Mouse (Mus musculus) embryo, embryonic 10.5 days (tissue): ENCODE results near the gene Casc4.
A peak's percentile ranks its signal among the peaks of the same experiment; 100 is the strongest.

Experiments
- DNase-seq: peaks from one replicate; pipeline ENCODE4 v3.0.0-alpha.2; 2015; ENCODE audit warnings: low spot score

The Casc4 gene

DNA sequence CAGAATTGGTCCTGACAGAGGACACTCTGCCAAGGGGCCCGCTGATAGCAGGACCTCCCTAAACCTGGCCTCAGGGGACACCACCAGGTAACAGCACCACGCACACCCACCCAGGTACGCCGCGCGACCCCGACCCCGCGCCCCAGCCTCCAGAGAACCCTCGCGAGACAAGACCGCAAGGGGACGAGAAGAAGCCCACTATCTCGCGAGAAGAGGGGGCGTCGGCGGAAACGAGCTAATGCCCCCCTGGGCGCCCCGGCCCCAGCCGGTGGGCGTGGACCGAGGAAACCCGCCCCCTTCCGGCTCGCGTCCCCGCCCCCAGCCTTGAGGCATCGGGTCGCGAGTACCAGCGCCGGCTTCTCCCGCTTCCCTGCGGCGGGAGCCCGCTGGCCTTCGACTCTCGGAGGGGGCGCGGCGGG lies at the start of gene Casc4:
Gene Casc4, plus strand, starts transcription at position 339 of the 419 bp plus-strand sequence.
- peak; percentile 97 for DNase-seq

DNA sequence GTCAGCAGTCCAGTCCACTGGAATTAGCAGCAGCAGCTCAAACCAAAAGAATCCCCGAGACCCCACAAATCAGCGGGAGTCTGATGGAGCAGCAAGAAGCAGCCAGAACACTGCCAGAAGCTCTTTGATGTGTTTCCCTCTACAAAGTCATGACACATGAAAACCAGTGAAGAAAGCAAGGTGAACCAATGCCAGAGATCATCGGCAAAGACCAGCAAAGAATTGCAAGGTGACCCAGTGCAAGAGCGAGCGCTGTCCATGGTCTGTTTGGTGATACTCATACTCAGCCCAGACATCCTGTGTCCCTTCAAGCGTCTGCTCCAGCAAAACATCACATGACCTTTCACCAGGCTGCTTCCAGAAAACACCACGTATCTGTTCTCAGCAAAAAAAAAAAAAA lies 45.0 kb upstream of the Casc4 start:
- DNase-seq = no peak

DNA sequence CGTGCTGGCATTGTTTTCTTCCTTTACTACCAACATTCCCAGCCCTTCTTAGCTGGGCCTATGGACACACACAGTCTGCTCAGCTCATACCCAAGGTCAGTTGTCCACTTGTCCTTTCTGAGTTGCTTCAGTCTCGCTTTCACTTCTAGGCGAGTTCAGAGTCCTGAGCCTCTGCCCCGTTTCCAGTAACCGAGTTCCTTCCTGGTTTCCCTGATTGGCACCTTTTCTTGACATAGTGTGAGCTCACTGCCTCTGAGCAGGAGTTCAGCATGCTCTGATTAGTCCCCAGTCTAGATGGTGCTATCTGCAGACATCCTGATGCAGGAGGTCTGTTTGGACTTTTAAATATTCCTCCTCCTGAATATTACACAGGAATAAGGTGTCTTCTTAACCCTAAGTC lies 42.1 kb upstream of the Casc4 start:
- DNase-seq = no peak

DNA sequence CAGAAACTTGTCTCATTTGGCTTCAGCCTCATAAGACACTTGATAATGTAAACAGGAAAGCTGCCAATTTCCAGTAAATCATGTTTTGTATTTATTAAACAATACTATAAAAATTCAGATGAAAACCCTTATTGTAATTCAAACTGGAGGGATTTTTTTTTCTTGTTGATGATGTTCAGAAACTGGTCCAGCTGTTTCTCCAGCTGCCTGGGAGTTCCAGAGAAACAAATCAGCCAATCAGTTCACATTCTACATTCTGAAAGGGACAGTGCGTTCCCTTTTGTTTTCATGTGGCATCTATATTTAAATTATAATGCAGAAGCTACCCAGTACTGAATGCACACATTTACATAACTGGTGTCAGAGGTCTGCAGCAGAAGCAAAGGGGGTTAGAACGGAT lies 40.6 kb upstream of the Casc4 start:
- no peak for DNase-seq

DNA sequence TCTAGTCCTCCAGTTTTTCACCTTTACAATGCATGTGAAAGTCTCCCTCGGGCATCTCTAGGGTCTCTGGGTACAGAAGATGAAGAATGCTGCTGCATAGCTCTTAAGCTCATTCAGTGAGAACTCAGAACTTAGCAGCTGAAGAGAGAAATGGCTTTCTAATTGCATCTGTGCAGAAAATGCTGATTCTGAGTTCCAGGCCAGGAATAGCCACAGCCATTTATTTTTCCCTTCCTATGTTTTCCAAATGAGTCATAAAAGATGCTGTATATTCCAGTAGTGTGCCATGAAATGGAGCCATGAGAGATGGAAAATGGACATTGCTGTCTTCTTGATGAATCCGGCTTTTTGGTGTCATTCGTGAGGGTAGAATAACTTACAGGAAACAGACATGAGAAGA lies 38.4 kb upstream of the Casc4 start:
- DNase-seq = no peak

DNA sequence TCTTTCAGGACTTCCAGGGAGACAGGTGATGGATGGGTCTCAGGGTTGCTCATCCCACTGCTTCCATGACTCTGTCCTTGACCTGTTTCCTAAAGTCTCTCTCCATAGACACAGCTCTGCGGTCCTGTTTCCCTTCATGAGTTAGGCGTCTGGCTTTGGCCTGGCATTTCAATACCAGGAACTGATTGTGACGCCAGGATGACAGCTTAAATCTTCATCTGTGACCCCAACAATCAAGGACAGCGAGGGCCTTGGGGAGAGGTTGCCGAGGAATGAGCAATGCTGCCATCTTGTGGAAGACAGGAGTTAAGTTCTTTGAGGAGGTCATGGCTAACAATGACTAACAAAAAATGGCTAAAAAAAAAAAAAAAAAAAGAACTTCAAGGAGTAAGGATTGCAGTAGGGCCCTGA lies 34.3 kb upstream of the Casc4 start:
- peak; percentile 83 for DNase-seq

DNA sequence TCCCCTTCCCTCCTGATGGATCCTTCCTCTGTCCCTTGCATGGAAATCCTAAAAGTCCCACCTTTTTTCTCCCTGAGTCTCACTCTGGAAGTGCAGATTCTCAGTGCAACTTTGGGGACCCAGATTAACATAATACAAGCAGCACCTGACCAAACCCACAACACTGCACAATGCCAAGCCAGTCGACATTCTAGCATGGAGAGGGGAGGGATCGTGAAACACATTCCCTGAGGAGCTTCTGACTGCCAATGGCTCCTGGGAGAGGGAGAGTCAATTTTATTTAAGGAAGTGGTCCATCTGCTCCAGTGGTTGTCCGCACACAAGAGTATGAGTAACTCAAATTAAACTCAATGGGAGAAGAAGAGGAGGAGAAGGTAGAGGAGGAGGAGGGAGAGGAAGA lies 31.8 kb upstream of the Casc4 start:
- DNase-seq = no peak

DNA sequence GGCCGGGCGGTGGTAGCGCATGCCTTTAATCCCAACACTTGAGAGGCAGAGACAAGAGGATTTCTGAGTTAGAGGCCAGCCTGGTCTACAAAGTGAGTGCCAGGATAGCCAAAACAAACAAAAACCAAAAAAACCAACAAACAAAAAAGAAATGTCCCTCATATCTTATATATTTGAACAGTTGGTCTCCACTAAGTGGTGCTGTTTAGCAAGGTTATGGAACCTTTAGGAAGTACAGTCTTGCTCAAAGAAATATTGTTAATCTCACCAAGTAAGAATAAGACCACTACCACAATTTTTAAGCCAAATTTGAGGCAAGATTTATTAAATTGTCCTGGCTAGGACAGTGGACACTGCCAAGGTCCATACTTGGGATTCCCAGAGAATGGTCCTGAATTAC lies 25.3 kb upstream of the Casc4 start:
- no peak for DNase-seq

DNA sequence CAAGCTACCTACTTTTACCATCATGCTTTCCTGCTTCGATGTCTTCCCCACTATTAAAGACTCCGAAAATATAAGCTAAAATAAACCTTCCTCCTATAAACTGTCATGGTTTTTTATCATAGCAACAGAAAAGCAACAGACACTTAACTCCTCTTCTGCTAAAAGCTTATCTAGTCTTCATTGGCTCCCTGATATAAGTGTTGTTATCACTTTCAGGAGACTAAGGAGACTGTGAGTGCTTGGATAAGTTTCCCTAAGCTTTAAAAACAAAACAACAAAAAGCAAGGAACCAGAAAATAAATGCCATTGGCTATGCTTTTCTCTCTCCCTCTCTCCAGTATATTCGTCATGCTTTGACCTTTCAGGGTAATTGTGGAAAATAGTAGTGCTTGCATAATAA lies 24.5 kb upstream of the Casc4 start:
- no peak for DNase-seq

DNA sequence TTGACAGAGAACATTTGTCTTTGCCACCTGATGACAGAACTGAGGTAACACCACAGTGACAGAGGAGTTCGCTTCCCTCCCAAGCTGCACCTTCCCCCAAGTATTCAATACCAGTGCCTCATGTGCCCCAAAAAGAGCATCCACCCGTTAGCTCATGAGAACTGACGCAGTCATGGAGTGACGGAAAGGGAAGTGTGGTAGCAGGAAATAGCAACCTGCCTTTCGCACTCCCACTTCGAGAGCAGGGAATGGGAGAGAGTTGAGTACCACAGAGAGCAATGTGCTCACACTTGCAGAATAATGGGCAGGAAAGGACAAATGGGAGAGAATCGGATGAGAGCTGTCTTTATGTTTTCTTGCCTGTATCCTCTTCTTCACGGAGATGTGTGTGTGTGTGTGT lies 20.7 kb upstream of the Casc4 start:
- DNase-seq = no peak

DNA sequence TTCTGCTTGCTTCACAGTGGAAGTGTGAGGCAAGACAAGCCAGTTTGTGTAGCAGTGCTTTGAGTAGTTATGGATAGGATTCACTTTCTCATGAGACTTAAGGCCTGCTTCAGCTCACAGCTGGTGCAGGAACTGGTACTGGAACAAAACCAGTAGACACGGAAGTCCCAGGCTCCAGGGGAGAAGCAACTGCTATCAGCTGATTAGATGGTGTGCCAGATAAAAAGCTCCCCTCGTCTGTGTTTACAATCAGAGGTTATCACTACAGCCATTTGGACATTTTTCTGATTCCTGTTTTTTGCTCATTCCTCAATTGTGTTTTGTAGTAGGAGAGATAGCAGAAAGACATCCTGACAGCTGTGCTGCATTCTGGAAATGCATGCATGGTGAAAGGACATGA lies 14.7 kb upstream of the Casc4 start:
- no peak for DNase-seq

DNA sequence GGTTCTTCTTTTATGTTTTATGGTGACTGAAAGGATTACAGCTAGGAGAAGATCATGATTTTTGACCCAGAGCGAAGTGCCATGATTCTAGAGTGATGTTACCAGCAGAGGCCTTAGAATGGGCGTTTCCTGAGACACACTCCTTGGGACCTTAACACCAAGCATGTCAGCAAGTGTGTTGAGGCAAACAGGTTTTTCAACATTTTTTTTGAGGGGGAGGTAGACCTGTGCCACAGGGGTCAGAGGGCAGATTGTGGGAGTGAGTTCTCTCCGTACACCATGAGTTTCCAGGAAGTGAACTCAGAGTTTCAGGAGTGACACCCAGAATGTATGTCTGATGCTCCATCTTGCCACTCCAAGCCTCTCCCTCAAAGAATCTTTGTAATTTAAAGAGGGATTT lies 12.8 kb upstream of the Casc4 start:
- DNase-seq = no peak

DNA sequence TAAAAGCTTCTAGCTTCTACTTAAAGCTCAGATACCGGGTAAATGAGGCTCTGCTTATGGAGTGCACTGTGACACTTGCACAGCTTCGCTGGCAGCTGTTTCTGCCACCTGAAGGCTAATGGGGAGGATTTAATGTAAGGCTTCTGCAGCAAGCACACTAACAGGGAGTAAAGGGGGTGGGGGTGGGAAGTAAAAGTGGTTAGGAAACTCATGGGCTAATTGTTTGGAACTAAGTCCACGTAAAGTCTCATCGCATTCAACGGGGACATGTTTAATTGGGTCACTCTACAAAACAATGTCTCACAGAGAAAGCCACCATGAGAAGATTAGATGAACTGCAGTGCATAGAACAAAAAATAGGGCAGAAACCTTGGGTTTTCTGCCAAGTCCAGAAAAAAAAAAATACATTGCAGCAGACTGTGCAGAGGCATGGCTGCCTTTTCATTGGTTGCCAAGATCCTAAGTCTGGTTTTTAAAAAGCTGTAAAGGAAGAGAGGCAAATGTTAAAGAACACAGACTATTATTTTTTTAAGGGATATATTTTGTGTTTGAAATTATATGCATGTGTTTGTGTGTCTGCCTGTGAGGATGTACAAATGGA lies 7.3 kb upstream of the Casc4 start:
- DNase-seq = no peak

DNA sequence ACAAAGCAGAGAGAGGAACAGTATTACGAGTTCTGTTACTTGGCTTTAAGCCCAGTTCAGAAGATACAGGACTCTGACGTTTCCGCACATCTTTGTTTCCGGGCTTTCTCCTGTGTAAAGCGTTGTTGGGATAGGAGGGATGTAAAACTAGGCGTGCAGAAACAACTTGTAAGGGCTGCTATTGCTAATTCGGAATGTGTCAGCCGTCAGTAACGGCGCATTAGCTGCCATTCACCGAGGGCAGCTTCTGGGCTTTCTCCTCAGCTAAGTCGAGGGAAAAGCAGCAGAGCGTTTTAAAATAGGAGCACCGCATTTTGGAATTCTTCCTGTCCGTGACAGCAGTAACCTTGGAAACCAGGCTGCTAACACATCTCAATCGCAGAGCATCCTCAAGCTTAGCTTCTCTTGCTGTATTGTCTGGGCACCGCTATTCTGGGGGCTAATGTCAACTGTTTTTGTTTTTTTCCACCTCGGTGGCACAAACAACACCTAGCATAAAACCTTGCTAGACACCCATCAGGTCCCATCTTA lies 634 bp upstream of the Casc4 start:
- peak; percentile 72 for DNase-seq

DNA sequence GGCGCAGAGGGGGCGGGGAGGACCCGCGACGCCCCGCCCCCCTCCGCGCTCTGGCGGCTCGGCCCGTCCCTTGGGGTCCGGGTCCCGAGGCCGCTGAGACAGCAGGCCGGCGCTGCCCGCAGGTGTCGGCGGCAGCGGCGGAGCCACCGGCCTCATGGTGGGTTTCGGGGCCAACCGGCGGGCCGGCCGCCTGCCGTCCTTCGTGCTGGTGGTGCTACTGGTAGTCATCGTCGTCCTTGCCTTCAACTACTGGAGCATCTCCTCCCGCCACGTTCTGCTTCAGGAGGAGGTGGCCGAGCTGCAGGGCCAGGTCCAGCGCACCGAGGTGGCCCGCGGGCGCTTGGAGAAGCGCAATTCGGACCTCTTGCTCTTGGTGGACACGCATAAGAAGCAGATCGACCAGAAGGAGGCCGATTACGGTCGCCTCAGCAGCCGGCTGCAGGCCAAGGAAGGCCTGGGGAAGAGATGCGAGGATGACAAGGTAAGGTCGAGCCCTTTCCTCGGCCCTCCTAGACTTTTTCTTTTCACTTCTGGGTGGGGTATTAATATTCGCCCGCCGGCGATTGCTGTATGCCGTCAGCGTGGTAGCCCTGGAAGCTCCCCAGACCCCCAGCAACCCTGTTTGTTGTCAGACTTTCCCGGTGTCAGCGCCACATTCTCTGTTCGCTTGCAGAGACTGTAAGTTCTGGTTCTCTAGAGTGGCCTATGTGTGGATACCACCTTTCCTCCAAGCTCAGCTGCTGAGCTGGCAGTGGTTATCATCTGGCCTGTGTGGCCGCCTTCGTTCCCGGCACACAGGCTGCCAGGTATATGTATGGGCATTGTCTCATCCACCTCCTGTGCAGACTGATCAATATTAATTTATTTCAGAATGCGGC lies 520 bp downstream of the Casc4 start:
- DNase-seq = peak; percentile 67

DNA sequence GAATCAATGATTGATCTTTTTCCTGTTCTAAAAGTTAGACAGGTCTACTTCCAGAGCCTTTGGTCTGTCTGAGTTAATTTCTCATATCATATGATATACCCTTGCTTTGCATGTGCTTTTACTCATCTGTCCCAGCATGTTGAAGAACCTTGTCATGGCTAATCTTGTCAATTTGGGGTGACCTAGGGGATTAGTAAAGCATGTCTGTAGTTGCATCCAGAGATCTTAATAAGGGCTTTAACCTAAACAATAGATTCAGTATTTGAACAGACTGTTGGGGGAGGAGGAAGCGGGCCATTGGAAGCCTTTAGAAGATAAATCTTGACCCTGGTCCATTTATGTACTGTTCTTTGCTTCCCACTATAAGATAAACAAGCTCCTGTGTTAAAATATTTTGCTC lies 12.7 kb downstream of the Casc4 start:
- DNase-seq = no peak

DNA sequence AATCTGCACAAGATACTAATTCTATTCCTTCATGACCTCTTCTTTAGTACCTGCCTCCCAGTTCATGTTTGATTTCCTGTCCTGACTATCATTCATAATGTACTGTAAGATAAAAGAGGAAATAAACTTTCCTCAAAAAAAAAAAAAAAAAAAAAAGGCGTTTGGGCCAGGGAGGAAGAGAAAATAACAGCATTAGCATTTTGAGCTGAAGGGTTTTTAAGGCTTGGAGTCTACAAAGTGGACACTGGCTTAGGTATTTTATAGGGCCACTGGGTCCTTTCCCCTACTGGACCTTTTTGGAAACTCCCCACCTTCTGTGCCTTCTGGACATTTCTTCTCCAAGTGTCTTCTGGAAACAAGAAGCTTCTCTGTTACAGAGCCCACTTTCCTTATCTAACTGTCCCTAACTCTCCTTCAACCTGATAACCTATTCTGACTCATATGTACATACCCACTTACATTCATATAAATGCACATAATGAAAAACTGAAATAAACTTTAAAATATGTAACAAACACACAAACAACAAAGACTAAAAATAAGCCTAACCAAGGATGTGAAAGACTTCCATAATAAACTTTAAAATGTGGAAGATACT lies 18.8 kb downstream of the Casc4 start:
- DNase-seq = no peak

DNA sequence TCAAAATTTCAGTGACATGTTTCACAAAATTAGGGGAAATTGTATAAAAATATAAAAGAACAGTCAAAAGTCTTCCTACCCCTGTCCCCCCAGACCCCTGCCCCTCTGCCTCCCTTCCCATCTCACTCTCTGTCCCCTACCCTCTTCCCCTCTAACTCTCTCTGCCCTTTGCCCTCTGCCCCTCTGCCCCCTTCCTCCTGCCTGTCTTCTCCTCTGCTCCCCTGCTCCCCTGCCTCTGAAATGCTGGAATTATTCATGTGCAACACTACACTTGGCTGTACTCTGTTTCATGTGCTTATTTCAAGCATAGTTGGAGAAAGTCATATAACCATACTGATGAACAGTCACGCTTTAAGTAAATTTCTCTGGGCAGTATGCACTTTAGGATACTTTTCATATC lies 19.6 kb downstream of the Casc4 start:
- no peak for DNase-seq

DNA sequence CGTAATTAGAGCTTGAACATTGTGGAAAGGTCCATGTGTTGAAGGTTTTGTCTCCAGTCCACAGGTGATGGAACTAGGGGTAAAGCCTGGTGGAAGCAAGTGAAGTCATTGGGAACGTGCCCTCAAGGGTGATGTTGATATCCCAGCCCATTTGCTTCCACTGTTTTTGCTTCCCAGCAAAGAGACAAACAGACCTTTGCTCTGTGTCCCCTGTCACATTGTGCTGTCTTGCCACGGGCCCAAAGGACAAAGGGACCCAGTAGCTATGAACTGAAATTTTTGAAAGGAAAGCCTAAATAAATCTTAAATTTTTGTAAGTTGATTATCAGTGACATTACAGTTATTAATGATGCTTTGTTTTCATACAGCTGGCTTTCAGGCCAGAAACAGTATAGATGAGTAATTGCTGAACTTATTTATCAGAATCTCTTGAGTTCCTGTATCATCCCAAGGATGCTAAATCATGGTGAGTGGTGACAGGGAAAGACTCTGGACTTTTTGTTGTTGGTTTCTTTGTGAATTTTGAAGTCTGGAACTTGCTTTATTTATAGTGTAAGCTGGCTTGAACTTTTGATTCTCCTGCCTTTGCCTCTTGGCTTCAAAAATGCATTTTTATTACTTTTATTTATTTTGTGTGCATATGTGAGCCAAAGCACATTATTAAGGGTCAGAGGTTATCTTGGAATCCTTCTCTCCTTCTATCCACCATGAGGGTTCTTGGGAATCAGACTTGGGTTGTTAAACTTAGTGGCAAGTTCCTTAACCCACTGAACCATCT lies 22.1 kb downstream of the Casc4 start:
- DNase-seq = no peak

DNA sequence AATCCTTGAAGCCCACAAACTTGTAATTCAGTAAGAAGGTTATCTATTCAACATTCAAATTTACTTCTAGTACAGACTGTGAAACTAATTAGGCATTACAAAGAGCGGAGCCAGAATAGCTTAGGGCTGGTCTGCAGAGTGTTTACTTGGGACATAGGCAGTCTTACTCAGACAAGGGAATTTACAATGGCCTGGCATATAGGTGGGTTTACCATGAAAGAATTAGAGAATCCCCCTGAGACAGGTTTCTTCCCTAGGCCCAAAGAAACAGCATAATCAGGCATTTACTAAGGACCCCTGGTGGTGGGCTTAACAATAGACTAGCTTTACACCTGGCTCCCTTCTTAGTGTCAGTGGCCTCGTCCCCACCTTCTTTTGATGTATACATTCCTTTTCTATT lies 28.5 kb downstream of the Casc4 start:
- no peak for DNase-seq

DNA sequence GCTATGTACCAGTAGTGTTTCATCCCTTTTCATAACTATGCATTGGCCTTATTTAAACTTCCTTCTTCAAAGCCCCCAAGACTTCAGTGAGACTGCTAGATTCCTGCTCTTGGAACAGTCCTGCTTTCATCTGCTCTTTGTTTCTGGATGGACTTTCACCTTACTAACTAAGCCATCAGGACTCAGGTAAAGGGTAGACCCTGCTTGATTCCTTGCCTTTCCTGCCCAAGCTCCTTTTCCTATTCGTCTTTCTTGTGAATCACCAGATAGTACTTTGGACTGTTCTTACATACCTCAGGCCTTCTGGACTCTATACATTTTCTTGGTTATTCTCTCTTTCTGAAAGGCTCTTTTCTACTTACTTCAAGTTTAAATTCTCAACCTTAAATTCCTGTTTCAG lies 30.1 kb downstream of the Casc4 start:
- no peak for DNase-seq

DNA sequence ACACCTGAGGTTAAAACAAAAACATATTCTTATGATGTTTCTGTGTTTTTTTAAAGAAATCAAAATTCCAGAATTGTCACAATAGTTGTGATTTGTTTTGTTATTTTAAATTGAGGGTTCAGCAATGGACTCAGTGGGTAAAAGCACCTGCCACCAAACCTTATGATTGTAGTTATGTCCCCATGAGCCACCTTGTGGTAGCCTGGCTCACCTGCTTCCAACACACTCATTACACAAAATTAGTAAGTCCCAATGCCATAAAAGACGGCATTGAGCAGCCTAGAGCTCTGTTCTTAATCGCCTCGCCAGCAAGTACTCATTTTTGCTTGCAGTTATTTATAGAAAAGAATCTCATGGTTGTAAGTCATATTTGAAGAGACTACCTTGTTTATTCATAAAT lies 43.2 kb downstream of the Casc4 start:
- no peak for DNase-seq
